Mouse (Mus musculus): ENCODE results near the gene Trim75. TPM values are rescaled to one million over a fixed set of nuclear protein-coding genes. Genes with fewer than 3 reads are reported as not detected.

Gene Trim75
- 0.57 TPM for polyA plus RNA-seq (2014; fragmentation: Illumina TruSeq; extraction: RNeasy Lipid Tissue Mini Kit (QIAGEN cat#74804); ENCODE audit: low read depth, low replicate concordance)

DNA sequence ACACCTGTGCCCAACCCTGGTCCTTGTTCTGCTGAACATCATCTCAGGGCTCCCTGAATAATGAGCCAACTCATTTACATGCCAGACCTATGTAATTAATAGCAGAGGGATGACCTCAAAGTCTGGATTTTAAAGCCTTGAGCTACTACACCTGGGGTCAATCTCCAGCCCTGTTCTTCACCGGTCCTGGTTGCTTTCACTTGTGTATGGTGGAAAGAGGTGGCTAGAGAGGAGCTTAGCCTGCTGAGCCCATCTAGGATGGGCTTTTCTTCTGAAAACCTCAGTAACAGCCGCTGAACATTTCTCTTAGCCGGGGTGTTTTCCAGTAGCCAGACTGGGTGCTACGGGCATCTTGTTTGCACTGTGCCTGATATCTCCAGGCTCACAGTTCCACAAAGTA is at the start of gene Trim75:
Gene Trim75, minus strand, starts transcription at position 101 of the 400 bp plus-strand sequence.

DNA sequence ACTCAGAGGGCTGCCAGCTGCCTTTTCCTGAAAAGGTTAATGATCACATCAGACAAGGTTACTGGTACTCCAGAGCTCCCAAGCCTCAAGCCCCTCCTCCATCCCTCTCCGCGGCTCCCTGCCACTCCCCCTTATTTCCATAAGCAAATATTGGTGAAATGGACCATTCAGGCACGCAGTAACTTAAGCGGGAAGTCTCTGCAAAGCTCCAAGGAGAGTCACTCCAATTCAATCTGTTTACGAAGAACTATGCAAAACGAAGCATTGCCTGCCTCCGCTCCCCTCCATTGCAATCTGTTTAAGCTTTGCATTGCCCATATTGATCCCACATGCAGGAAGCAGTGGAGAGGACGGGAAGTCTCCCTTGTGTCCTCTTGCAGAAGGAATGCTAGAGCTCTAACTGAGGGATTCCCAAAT is 49.5 kb upstream of the Trim75 start, which contains the start of gene Apela:
Gene Apela, minus strand, starts transcription at position 220 of the 417 bp plus-strand sequence.

GRCm38 (mm10) chr8:65018423-65018822 is 30.8 kb upstream of the Trim75 start, which contains the start of the genes Trim61 and Trim60:
TSS of gene Trim61 (minus strand) at chr8:65018523.
TSS of gene Trim60 (minus strand) at chr8:65018584.

GRCm38 (mm10) chr8:64946820-64947697 is 40.6 kb downstream of the Trim75 start, which contains the start of gene Tmem192:
TSS of gene Tmem192 (plus strand) at chr8:64947185.

Other genes with a start within 250 kb of the Trim75 start
- gene Klhl2, start 137.8 kb downstream of the Trim75 start, polyA plus RNA-seq (2014; fragmentation: Illumina TruSeq; extraction: RNeasy Lipid Tissue Mini Kit (QIAGEN cat#74804); ENCODE audit: low read depth, low replicate concordance): 33.9 TPM
- gene Tmem192, start 40.6 kb downstream of the Trim75 start, polyA plus RNA-seq (2014; fragmentation: Illumina TruSeq; extraction: RNeasy Lipid Tissue Mini Kit (QIAGEN cat#74804); ENCODE audit: low read depth, low replicate concordance): 29.6 TPM
- gene Trim61, start 30.7 kb upstream of the Trim75 start, polyA plus RNA-seq (2014; fragmentation: Illumina TruSeq; extraction: RNeasy Lipid Tissue Mini Kit (QIAGEN cat#74804); ENCODE audit: low read depth, low replicate concordance): 5.3 TPM
- gene Trim60, start 30.8 kb upstream of the Trim75 start, polyA plus RNA-seq (2014; fragmentation: Illumina TruSeq; extraction: RNeasy Lipid Tissue Mini Kit (QIAGEN cat#74804); ENCODE audit: low read depth, low replicate concordance): 1.2 TPM
- gene Apela, start 49.5 kb upstream of the Trim75 start, polyA plus RNA-seq (2014; fragmentation: Illumina TruSeq; extraction: RNeasy Lipid Tissue Mini Kit (QIAGEN cat#74804); ENCODE audit: low read depth, low replicate concordance): 488 TPM
- not detected for gene Gm10663, start 87.2 kb upstream of the Trim75 start, polyA plus RNA-seq (2014; fragmentation: Illumina TruSeq; extraction: RNeasy Lipid Tissue Mini Kit (QIAGEN cat#74804); ENCODE audit: low read depth, low replicate concordance)
- 0.69 TPM for gene BC030870, start 141.7 kb upstream of the Trim75 start, polyA plus RNA-seq (2014; fragmentation: Illumina TruSeq; extraction: RNeasy Lipid Tissue Mini Kit (QIAGEN cat#74804); ENCODE audit: low read depth, low replicate concordance)

All from kidney, adult 10 weeks (tissue).